Mouse (Mus musculus): ENCODE data around the gene Ttc9. TPM values are rescaled to one million over a fixed set of nuclear protein-coding genes. Genes with fewer than 3 reads are reported as not detected.

Ttc9 gene
- polyA plus RNA-seq (2017; shearing (Covaris generic)) = under 1 TPM in 1 of 2 experiments, not detected in 1; 0.18 TPM

DNA sequence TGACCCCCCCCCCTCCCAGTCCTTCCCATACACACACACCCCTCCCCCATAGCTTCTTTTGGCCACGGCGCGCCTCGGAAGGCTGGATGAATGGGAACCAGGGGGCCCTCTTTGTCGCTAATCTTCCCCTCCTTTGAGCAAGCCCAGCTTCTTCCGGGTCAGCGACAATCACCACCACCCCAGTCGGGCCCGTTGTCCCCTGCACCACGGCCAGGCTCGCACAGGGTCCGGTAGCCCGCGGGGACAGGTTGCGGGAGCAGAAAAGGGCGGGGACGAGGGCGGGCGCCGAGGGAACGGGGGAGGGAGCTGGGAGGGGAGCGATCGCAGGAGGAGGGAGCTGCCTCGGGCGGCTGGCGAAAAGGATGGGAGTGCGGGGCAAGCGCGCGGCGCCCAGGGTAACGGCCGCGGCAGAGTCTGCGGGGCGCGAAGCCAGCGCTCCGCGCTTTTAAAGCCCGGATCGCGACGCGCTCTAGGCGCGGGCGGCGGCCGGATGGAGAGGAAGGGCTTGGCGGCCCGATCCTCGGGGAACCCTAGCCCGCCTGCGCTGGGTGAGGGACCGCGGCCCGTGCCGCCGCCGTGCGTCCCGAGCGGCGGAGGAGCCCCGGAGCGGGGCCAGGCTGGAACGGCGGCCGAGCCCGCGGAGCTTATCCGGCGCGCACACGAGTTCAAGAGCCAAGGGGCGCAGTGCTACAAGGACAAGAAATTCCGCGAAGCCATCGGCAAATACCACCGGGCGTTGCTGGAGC lies at the start of gene Ttc9:
TSS of gene Ttc9 (plus strand) at position 335 of the 746 bp plus-strand sequence.

GRCm38 (mm10) chr12:81594902-81595671 lies 36.0 kb upstream of the Ttc9 start, which contains the start of gene Med6:
Med6 (minus strand) TSS chr12:81595008.

Other genes starting within 250 kb of the Ttc9 start
- gene Adam4, start 209.3 kb upstream of the Ttc9 start, polyA plus RNA-seq (2017; shearing (Covaris generic)) = 1 to 10 TPM in 1 of 2 experiments, under 1 TPM in 1; 0.36 to 1.0 TPM
- 100 to 1,000 TPM; 161 to 216 TPM for gene Cox16, start 146.1 kb upstream of the Ttc9 start, polyA plus RNA-seq (2017; shearing (Covaris generic))
- 10 to 100 TPM in 1 of 2 experiments, 1 to 10 TPM in 1; 9.9 to 12.3 TPM for gene Gm20498, start 98.3 kb upstream of the Ttc9 start, polyA plus RNA-seq (2017; shearing (Covaris generic))
- 10 to 100 TPM; 42.5 to 57.7 TPM for gene Synj2bp, start 98.3 kb upstream of the Ttc9 start, polyA plus RNA-seq (2017; shearing (Covaris generic))
- under 1 TPM; 0.30 to 0.34 TPM for gene Adam21, start 62.8 kb upstream of the Ttc9 start, polyA plus RNA-seq (2017; shearing (Covaris generic))
- gene Med6, start 36.2 kb upstream of the Ttc9 start, polyA plus RNA-seq (2017; shearing (Covaris generic)) = 10 to 100 TPM; 15.3 to 22.9 TPM
- under 1 TPM; 0.08 to 0.74 TPM for gene Map3k9, start 149.9 kb downstream of the Ttc9 start, polyA plus RNA-seq (2017; shearing (Covaris generic))
- 1 to 10 TPM; 7.4 to 8.6 TPM for gene Pcnx, start 228.8 kb downstream of the Ttc9 start, polyA plus RNA-seq (2017; shearing (Covaris generic))

Data from activated CD4-positive, CD25-positive, alpha-beta regulatory T cell (primary cell).